Mouse (Mus musculus) midbrain, embryonic 14.5 days (tissue): ENCODE data around the gene Timm8b. TPM values are rescaled to one million over a fixed set of nuclear protein-coding genes. Genes with fewer than 3 reads are reported as not detected.
A peak's percentile ranks its signal among the peaks of the same experiment; 100 is the strongest.

Experiments used
- ATAC-seq: fragments of 200-750 bp; cut with Nextera tagmentation; 2 replicates; pipeline ENCODE4 v1.8.0; 2017; ENCODE audit warnings: moderate number of reproducible peaks, moderate library complexity; ENCODE audit not compliant: low FRiP score, low TSS enrichment
- DNase-seq: peaks from one replicate; pipeline ENCODE4 v3.0.0-alpha.2; 2015
- H3K27ac ChIP-seq: fragments of 300-500 bp; sonication (generic); replicated peaks from 2 replicates; pipeline ENCODE4 v1.5.1; 2014; ENCODE audit warnings: mild to moderate bottlenecking, low read depth, low read length, moderate library complexity
- H3K27me3 ChIP-seq: fragments of 300-500 bp; sonication (generic); 2 replicates; pipeline ENCODE4 v1.6.1; 2014; ENCODE audit warnings: low read length, control low read depth, mixed read lengths; ENCODE audit not compliant: control insufficient read depth, insufficient read depth
- H3K36me3 ChIP-seq: fragments of 300-500 bp; sonication (generic); 2 replicates; pipeline ENCODE4 v1.6.1; 2014; ENCODE audit warnings: low read length, control low read depth; ENCODE audit not compliant: control insufficient read depth, insufficient read depth
- H3K4me1 ChIP-seq: fragments of 300-500 bp; sonication (generic); 2 replicates; pipeline ENCODE4 v1.6.1; 2014; ENCODE audit warnings: mild to moderate bottlenecking, antibody characterized with exemption, low read length, control low read depth; ENCODE audit not compliant: control insufficient read depth, insufficient read depth
- H3K4me2 ChIP-seq: fragments of 300-500 bp; sonication (generic); 2 replicates; pipeline ENCODE4 v1.6.1; 2014; ENCODE audit warnings: mild to moderate bottlenecking, low read length, moderate library complexity
- H3K4me3 ChIP-seq: fragments of 300-500 bp; sonication (generic); replicated peaks from 2 replicates; pipeline ENCODE4 v1.5.1; 2014; ENCODE audit warnings: low read depth, low read length
- H3K9ac ChIP-seq: fragments of 300-500 bp; sonication (generic); replicated peaks from 2 replicates; pipeline ENCODE4 v1.6.1; 2014; ENCODE audit warnings: mild to moderate bottlenecking, low read length, moderate library complexity
- H3K9me3 ChIP-seq: fragments of 300-500 bp; sonication (generic); 2 replicates; pipeline ENCODE4 v1.6.1; 2016; ENCODE audit warnings: low read length, control low read depth, mixed read lengths; ENCODE audit not compliant: control insufficient read depth
- WGBS: fragments of 180-500 bp; shearing (Covaris S2); extraction: QIAGEN DNeasy Blood & Tissue Kit; methylation state at CpG from one replicate; pipeline ENCODE4 v1.1.7; 2014; 5-methylcytosine and 5-hydroxymethylcytosine counted together
- polyA plus RNA-seq: library from polyadenylated mRNA; unstranded; fragments of >200 nt; fragmentation: Nextera tagmentation; extraction: Ambion mirVana; gene quantifications from 2 replicates; pipeline ENCODE4 v1.2.1, GENCODE M21; 2014

Gene Timm8b
- polyA plus RNA-seq, 1 experiment from 2014 or later = 396 TPM

DNA sequence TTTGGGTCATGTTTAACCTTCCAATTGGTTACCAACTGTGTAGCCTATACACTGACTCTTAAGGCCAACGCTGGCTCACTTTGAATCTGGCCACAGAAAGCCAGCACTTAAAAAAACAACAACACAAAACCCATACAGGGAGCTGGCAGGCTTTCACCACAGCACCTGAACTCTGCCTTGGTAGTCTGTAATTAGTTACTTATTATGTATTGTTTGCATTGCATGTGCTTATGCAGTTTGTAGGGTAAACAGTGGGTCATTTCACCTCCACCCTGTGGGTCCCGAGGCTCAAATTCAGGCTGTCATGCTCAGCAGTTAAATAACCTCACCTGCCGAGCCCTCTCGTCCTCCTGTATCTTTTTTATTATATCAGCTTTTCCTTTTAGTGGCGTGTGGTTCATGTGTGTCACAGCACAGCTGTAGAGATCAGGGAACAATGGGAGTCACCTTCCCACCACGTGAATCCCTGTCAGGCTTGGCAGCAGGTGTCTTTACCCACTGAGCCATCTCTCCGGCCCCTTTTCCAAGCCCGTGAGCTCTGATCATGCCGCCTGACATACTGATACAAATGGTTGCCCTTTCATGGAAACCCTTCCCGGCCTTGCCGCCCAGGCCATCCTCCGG, 8.8 kb upstream of the Timm8b start:
- DNase-seq (no peak), ATAC-seq (no peak)
- H3K9me3 ChIP-seq = no peaks in the 10 kb centered on the region
- H3K27ac ChIP-seq = no peak overlapping the region
- H3K27me3 ChIP-seq = no peaks in the 10 kb centered on the region
- H3K4me1 ChIP-seq = no peaks in the 10 kb centered on the region
- 80% methylated on average over 12 of the region's 12 CpGs for WGBS
- no peak overlapping the region for H3K9ac ChIP-seq
- H3K4me3 ChIP-seq = no peak overlapping the region
- H3K4me2 ChIP-seq = no peak overlapping the region
- H3K36me3 ChIP-seq = peaks cover 50% of the 10 kb centered on the region

DNA sequence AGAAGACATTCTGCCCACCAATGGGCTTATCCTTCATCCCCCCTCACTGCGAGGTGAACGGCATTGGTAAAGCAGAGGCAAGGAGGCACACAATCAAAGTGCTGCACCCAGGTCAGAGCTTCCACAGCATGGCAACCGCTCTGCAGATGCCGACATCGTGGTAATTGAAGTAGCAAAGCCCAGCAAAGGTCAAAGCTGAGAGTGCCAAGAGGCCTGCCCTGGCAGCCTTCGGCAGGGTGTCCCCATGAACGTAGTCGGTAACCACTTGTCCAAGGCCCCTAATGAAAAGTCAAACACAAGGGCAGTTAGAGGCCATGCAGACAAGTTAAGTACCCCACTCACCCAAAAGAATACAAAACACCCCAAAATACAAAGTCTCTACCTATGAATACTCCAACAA, 6.7 kb upstream of the Timm8b start:
- Histone ChIP-seq H3K9me3 (no peaks in the 10 kb centered on the region), H3K9ac (no peak overlapping the region), H3K27me3 (no peaks in the 10 kb centered on the region), H3K4me3 (no peak overlapping the region), H3K36me3 (peaks cover 57% of the 10 kb centered on the region), H3K4me2 (no peak overlapping the region), H3K4me1 (peaks cover 3% of the 10 kb centered on the region), H3K27ac (no peak overlapping the region)
- ATAC-seq = no peak
- no peak for DNase-seq
- 97% methylated on average over 8 of the region's 8 CpGs for WGBS

DNA sequence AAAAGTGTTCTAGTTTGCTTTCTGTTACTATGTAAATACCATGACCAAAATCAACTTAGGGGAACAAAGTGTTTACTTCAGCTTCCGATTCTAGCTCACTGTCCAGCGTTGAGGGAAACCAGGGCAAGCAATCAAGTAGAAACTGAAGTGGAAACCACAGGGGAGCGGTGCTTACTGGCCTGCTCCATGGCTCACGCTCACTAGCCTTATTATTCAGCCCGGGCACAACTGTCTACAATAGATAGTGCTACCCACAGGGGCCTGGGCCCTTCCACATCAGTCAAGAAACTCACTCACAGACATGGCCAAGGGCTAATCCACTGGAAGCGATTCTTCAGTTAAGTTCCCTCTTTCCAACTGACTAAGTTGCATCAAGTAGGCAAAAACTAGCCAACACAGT, 2.2 kb upstream of the Timm8b start:
- Histone ChIP-seq H3K27ac (no peak overlapping the region), H3K9me3 (no peaks in the 10 kb centered on the region), H3K4me3 (no peak overlapping the region), H3K36me3 (peaks cover 53% of the 10 kb centered on the region), H3K4me2 (no peak overlapping the region), H3K4me1 (peaks cover 23% of the 10 kb centered on the region), H3K9ac (no peak overlapping the region), H3K27me3 (no peaks in the 10 kb centered on the region)
- DNase-seq (no peak), ATAC-seq (no peak)
- WGBS = 85% methylated on average over 6 of the region's 6 CpGs

- no peak for ATAC-seq
- H3K9me3 ChIP-seq = no peaks in the 10 kb centered on the region
- H3K4me2 ChIP-seq = peak overlapping the region; percentile 94
- peaks cover 23% of the 10 kb centered on the region for H3K4me1 ChIP-seq
- no peak for DNase-seq
- H3K4me3 ChIP-seq = peak overlapping the region; percentile 86
- no peak overlapping the region; the same call in 1 of the 2 replicates for H3K9ac ChIP-seq
- H3K36me3 ChIP-seq = peaks cover 48% of the 10 kb centered on the region
- H3K27ac ChIP-seq = no peak overlapping the region
- no peaks in the 10 kb centered on the region for H3K27me3 ChIP-seq
- 91% methylated on average over 7 of the region's 7 CpGs for WGBS
These were observed 1.5 kb upstream of the Timm8b start for GRCm38 (mm10) chr9:50602055-50602845.

DNA sequence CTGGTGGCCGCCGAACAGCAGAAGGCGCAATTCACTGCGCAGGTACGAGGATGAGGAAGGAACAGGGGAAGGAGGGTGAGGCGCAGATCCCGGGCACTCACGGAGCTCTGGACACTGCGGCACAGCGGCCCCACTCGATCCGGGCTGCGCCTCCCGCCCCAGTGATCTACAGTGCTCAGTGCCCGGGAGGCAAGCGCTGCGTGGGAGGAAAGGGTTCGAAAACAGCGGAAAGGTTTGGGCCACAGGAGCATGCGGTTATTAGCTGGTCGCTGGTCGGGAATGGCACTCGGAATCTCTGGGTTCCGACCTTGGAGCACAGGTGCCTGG, 251 bp downstream of the Timm8b start:
- WGBS = under 1% methylated on average over 24 of the region's 24 CpGs
- Histone ChIP-seq H3K36me3 (peaks cover 48% of the 10 kb centered on the region), H3K4me2 (peak overlapping the region; percentile 94), H3K9me3 (no peaks in the 10 kb centered on the region), H3K27me3 (no peaks in the 10 kb centered on the region), H3K27ac (peak overlapping the region; percentile 87), H3K4me3 (peak overlapping the region; percentile 86), H3K9ac (peak overlapping the region; percentile 85), H3K4me1 (peaks cover 23% of the 10 kb centered on the region)
- ATAC-seq (peak; percentile 88), DNase-seq (no peak)

GRCm38 (mm10) chr9:50604338-50604737, 628 bp downstream of the Timm8b start:
- Histone ChIP-seq H3K36me3 (peaks cover 48% of the 10 kb centered on the region), H3K4me1 (peaks cover 23% of the 10 kb centered on the region), H3K4me2 (peak overlapping the region; percentile 94), H3K4me3 (peak overlapping the region; percentile 86), H3K27me3 (no peaks in the 10 kb centered on the region), H3K27ac (peak overlapping the region; percentile 87), H3K9me3 (no peaks in the 10 kb centered on the region), H3K9ac (peak overlapping the region; percentile 85)
- ATAC-seq (no peak), DNase-seq (no peak)
- WGBS = 5% methylated on average over 6 of the region's 6 CpGs

- Histone ChIP-seq H3K4me2 (no peak overlapping the region), H3K9ac (no peak overlapping the region), H3K4me3 (no peak overlapping the region), H3K27ac (no peak overlapping the region), H3K27me3 (no peaks in the 10 kb centered on the region), H3K4me1 (peaks cover 10% of the 10 kb centered on the region), H3K9me3 (no peaks in the 10 kb centered on the region), H3K36me3 (peaks cover 66% of the 10 kb centered on the region)
- ATAC-seq = no peak
- no peak for DNase-seq
- WGBS = 89% methylated on average over 4 of the region's 4 CpGs
These were observed 8.4 kb downstream of the Timm8b start for GRCm38 (mm10) chr9:50612115-50612514.

GRCm38 (mm10) chr9:50616161-50616560, 12.5 kb downstream of the Timm8b start:
- H3K36me3 ChIP-seq = peaks cover 29% of the 10 kb centered on the region
- peak overlapping the region; percentile 68 for H3K4me3 ChIP-seq
- WGBS = 42% methylated on average over 11 of the region's 11 CpGs
- no peak for ATAC-seq
- no peaks in the 10 kb centered on the region for H3K9me3 ChIP-seq
- no peak overlapping the region for H3K27ac ChIP-seq
- H3K27me3 ChIP-seq = no peaks in the 10 kb centered on the region
- no peak for DNase-seq
- peak overlapping the region; percentile 76 for H3K9ac ChIP-seq
- peaks cover 10% of the 10 kb centered on the region for H3K4me1 ChIP-seq
- H3K4me2 ChIP-seq = peak overlapping the region; percentile 84
